Mouse (Mus musculus): ENCODE results near the gene Yipf2. TPM values are rescaled to one million over a fixed set of nuclear protein-coding genes. Genes with fewer than 3 reads are reported as not detected.

Yipf2 gene
- polyA plus RNA-seq (2015; fragmentation: Illumina TruSeq; extraction: RNeasy Lipid Tissue Mini Kit (QIAGEN cat#74804); ENCODE audit: low read depth, low replicate concordance), result 24.2 TPM

DNA sequence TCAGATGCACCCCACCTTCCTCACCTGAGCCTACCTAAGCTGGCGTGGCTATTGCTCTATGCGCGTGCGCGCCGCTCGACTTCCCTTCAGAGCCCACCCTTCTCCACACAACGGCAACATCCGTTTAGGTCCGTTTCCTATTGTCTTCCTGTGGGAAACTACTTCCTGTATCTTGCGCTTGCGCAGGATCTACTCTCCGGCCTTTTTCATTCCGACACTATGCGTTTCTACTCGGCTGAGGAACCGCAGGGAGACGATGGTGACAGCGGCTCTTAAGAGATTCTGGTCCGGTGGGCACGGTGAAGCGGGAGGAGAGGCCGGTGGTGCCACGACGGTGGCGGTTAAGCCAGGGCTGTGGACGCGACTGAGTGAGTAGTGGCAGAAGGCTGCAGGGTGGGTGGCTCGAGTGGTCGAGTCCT lies at the start of gene Yipf2, which contains the start of gene Timm29:
Yipf2 (minus strand) TSS at position 126 of the 419 bp plus-strand sequence.
Timm29 (plus strand) TSS at position 20 of the 419 bp plus-strand sequence.

DNA sequence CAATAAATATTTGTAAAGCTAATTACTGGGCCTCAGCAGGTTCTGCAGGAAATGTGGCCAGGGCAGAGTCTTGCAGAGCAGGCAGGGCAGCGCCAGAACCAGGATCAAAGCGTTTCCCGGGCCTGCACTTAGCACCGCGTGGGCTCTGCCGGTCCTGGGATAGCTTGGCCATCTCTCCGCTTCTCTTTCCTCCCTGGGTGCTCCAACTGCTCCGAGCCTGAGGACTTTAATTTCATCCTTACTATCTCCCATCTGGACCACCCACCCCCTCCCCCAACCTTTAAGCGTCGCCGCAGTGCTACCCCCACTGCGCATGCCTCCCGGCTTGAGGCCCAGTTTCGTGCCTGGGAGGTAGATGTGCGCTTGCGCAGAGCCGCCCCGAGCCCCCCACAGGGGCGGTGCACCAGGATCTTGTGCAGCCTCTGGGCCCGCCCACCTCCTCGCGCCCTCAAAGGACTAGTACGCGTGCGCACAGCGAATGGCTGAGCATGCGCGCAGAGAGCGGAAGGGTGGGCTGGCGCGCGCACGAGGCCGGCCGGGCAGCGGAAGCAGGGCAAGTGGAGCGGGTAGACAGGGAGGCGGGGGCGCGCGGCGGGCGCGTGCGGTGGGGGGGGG lies 23.1 kb upstream of the Yipf2 start, which contains the start of gene Smarca4:
Smarca4 (plus strand) TSS at position 553 of the 615 bp plus-strand sequence.

GRCm38 (mm10) chr9:21546789-21547074 lies 45.9 kb downstream of the Yipf2 start, which contains the start of gene Carm1:
TSS of gene Carm1 (plus strand) at chr9:21546894.

Other genes with a start within 250 kb of the Yipf2 start
- gene Ilf3, start 225.0 kb downstream of the Yipf2 start, polyA plus RNA-seq (2015; fragmentation: Illumina TruSeq; extraction: RNeasy Lipid Tissue Mini Kit (QIAGEN cat#74804); ENCODE audit: low read depth, low replicate concordance), result 63.8 TPM
- 23.6 TPM for gene Qtrt1, start 181.0 kb downstream of the Yipf2 start, polyA plus RNA-seq (2015; fragmentation: Illumina TruSeq; extraction: RNeasy Lipid Tissue Mini Kit (QIAGEN cat#74804); ENCODE audit: low read depth, low replicate concordance)
- 42.6 TPM for gene Dnm2, start 167.9 kb downstream of the Yipf2 start, polyA plus RNA-seq (2015; fragmentation: Illumina TruSeq; extraction: RNeasy Lipid Tissue Mini Kit (QIAGEN cat#74804); ENCODE audit: low read depth, low replicate concordance)
- 22.1 TPM for gene Tmed1, start 82.6 kb downstream of the Yipf2 start, polyA plus RNA-seq (2015; fragmentation: Illumina TruSeq; extraction: RNeasy Lipid Tissue Mini Kit (QIAGEN cat#74804); ENCODE audit: low read depth, low replicate concordance)
- gene AB124611, start 66.7 kb downstream of the Yipf2 start, polyA plus RNA-seq (2015; fragmentation: Illumina TruSeq; extraction: RNeasy Lipid Tissue Mini Kit (QIAGEN cat#74804); ENCODE audit: low read depth, low replicate concordance), result 0.88 TPM
- gene Carm1, start 45.9 kb downstream of the Yipf2 start, polyA plus RNA-seq (2015; fragmentation: Illumina TruSeq; extraction: RNeasy Lipid Tissue Mini Kit (QIAGEN cat#74804); ENCODE audit: low read depth, low replicate concordance), result 48.7 TPM
- gene Timm29, start 106 bp downstream of the Yipf2 start, polyA plus RNA-seq (2015; fragmentation: Illumina TruSeq; extraction: RNeasy Lipid Tissue Mini Kit (QIAGEN cat#74804); ENCODE audit: low read depth, low replicate concordance), result 49.5 TPM
- 58.5 TPM for gene Smarca4, start 23.3 kb upstream of the Yipf2 start, polyA plus RNA-seq (2015; fragmentation: Illumina TruSeq; extraction: RNeasy Lipid Tissue Mini Kit (QIAGEN cat#74804); ENCODE audit: low read depth, low replicate concordance)
- 12.1 TPM for gene Ldlr, start 130.7 kb upstream of the Yipf2 start, polyA plus RNA-seq (2015; fragmentation: Illumina TruSeq; extraction: RNeasy Lipid Tissue Mini Kit (QIAGEN cat#74804); ENCODE audit: low read depth, low replicate concordance)
- 3.1 TPM for gene Spc24, start 167.5 kb upstream of the Yipf2 start, polyA plus RNA-seq (2015; fragmentation: Illumina TruSeq; extraction: RNeasy Lipid Tissue Mini Kit (QIAGEN cat#74804); ENCODE audit: low read depth, low replicate concordance)
- 6.3 TPM for gene Kank2, start 205.9 kb upstream of the Yipf2 start, polyA plus RNA-seq (2015; fragmentation: Illumina TruSeq; extraction: RNeasy Lipid Tissue Mini Kit (QIAGEN cat#74804); ENCODE audit: low read depth, low replicate concordance)
- not detected for gene Angptl8, start 242.7 kb upstream of the Yipf2 start, polyA plus RNA-seq (2015; fragmentation: Illumina TruSeq; extraction: RNeasy Lipid Tissue Mini Kit (QIAGEN cat#74804); ENCODE audit: low read depth, low replicate concordance)

Measured in brain, adult 10 weeks (tissue).